Mouse (Mus musculus) E14TG2a.4 (cell line): ENCODE measurements at regions not wholly inside any gene's neighbourhood (a gene's known extent, or its start where the extent isn't known, plus 50 kb on each side); places are given as distances from the start of the nearest gene placed in this dataset.

Source experiments
- H3K27me3 ChIP-seq: 2 replicates; pipeline ENCODE4 v1.6.1; 2014; ENCODE audit warnings: low read length, control low read depth; ENCODE audit not compliant: insufficient read depth
- H3K36me3 ChIP-seq: 2 replicates; pipeline ENCODE4 v1.6.1; 2014; ENCODE audit warnings: low read length, control low read depth; ENCODE audit not compliant: insufficient read depth
- H3K4me1 ChIP-seq: replicated peaks from 2 replicates; pipeline ENCODE4 v1.6.1; 2014; ENCODE audit warnings: low read depth, low read length, control low read depth
- H3K4me3 ChIP-seq: replicated peaks from 2 replicates; pipeline ENCODE4 v1.5.1; 2014; ENCODE audit warnings: mild to moderate bottlenecking, low read length
- H3K9me3 ChIP-seq: 2 replicates; pipeline ENCODE4 v1.6.1; 2014; ENCODE audit warnings: low read length, control low read depth
- CTCF ChIP-seq: conservative IDR thresholded peaks from 2 replicates; pipeline ENCODE4 v1.5.1; 2014; ENCODE audit warnings: low read length
- NANOG ChIP-seq: IDR thresholded peaks from 2 replicates; pipeline ENCODE4 v1.6.1; 2014; ENCODE audit warnings: borderline replicate concordance, low read length, mixed read lengths
- POU5F1 ChIP-seq: IDR thresholded peaks from 2 replicates; pipeline ENCODE4 v1.6.1; 2014; ENCODE audit warnings: low read length, borderline replicate concordance

- Histone ChIP-seq H3K4me3 (no peak overlapping the region), H3K4me1 (no peaks in the 10 kb centered on the region), H3K27me3 (no peaks in the 10 kb centered on the region), H3K9me3 (no peaks in the 10 kb centered on the region), H3K36me3 (no peaks in the 10 kb centered on the region)
- TF ChIP-seq CTCF: no peak
- TF ChIP-seq POU5F1: no peak
- no peak for TF ChIP-seq NANOG
Observed at GRCm38 (mm10) chr11:111577883-111578282, 511.9 kb downstream of the Kcnj2 start.

- Histone ChIP-seq H3K4me3 (no peak overlapping the region), H3K27me3 (no peaks in the 10 kb centered on the region), H3K4me1 (no peaks in the 10 kb centered on the region), H3K9me3 (no peaks in the 10 kb centered on the region), H3K36me3 (no peaks in the 10 kb centered on the region)
- TF ChIP-seq NANOG (no peak), POU5F1 (no peak), CTCF (no peak)
Observed at GRCm38 (mm10) chr11:111582980-111583379, 517.0 kb downstream of the Kcnj2 start.

- H3K9me3 ChIP-seq: no peaks in the 10 kb centered on the region
- H3K4me3 ChIP-seq: no peak overlapping the region
- no peak for TF ChIP-seq NANOG
- no peak for TF ChIP-seq CTCF
- no peak for TF ChIP-seq POU5F1
- no peaks in the 10 kb centered on the region for H3K27me3 ChIP-seq
- H3K36me3 ChIP-seq: no peaks in the 10 kb centered on the region
- no peaks in the 10 kb centered on the region for H3K4me1 ChIP-seq
Observed at GRCm38 (mm10) chr11:111583606-111584005, 517.6 kb downstream of the Kcnj2 start.

GRCm38 (mm10) chr11:111599456-111599855 is 533.5 kb downstream of the Kcnj2 start:
- no peaks in the 10 kb centered on the region for H3K4me1 ChIP-seq
- H3K4me3 ChIP-seq: no peak overlapping the region
- no peaks in the 10 kb centered on the region for H3K27me3 ChIP-seq
- H3K36me3 ChIP-seq: no peaks in the 10 kb centered on the region
- TF ChIP-seq NANOG: no peak
- no peak for TF ChIP-seq CTCF
- TF ChIP-seq POU5F1: no peak
- no peaks in the 10 kb centered on the region for H3K9me3 ChIP-seq

- Histone ChIP-seq H3K36me3 (no peaks in the 10 kb centered on the region), H3K4me1 (no peaks in the 10 kb centered on the region), H3K4me3 (no peak overlapping the region), H3K27me3 (no peaks in the 10 kb centered on the region), H3K9me3 (no peaks in the 10 kb centered on the region)
- TF ChIP-seq NANOG (no peak), CTCF (no peak), POU5F1 (no peak)
Observed at GRCm38 (mm10) chr11:111605146-111605545, 539.2 kb downstream of the Kcnj2 start.

- no peaks in the 10 kb centered on the region for H3K9me3 ChIP-seq
- no peak overlapping the region for H3K4me3 ChIP-seq
- TF ChIP-seq CTCF (no peak), POU5F1 (no peak), NANOG (no peak)
- H3K27me3 ChIP-seq: no peaks in the 10 kb centered on the region
- H3K4me1 ChIP-seq: no peaks in the 10 kb centered on the region
- no peaks in the 10 kb centered on the region for H3K36me3 ChIP-seq
Observed at GRCm38 (mm10) chr11:111610522-111611015, 544.6 kb downstream of the Kcnj2 start.

GRCm38 (mm10) chr11:111643603-111644002 is 577.6 kb downstream of the Kcnj2 start:
- Histone ChIP-seq H3K4me3 (no peak overlapping the region), H3K4me1 (no peaks in the 10 kb centered on the region), H3K36me3 (no peaks in the 10 kb centered on the region), H3K27me3 (no peaks in the 10 kb centered on the region), H3K9me3 (no peaks in the 10 kb centered on the region)
- TF ChIP-seq NANOG: no peak
- no peak for TF ChIP-seq CTCF
- no peak for TF ChIP-seq POU5F1

- no peak; the same call in 1 of the 2 replicates for TF ChIP-seq CTCF
- no peak for TF ChIP-seq NANOG
- no peak for TF ChIP-seq POU5F1
- Histone ChIP-seq H3K9me3 (no peaks in the 10 kb centered on the region), H3K4me3 (no peak overlapping the region), H3K4me1 (no peaks in the 10 kb centered on the region), H3K36me3 (no peaks in the 10 kb centered on the region), H3K27me3 (no peaks in the 10 kb centered on the region)
Observed at GRCm38 (mm10) chr11:111652882-111653281, 586.9 kb downstream of the Kcnj2 start.

GRCm38 (mm10) chr11:111657778-111658177 is 591.8 kb downstream of the Kcnj2 start:
- no peaks in the 10 kb centered on the region for H3K36me3 ChIP-seq
- no peaks in the 10 kb centered on the region for H3K9me3 ChIP-seq
- H3K27me3 ChIP-seq: no peaks in the 10 kb centered on the region
- no peak for TF ChIP-seq POU5F1
- no peak for TF ChIP-seq CTCF
- no peak for TF ChIP-seq NANOG
- no peaks in the 10 kb centered on the region for H3K4me1 ChIP-seq
- no peak overlapping the region for H3K4me3 ChIP-seq
